In genomic region chr16:10441328-10441727, GRCm38 (mm10) we compare ENCODE assay signal across 20 mouse cellular contexts. TPM values are rescaled to one million over a fixed set of nuclear protein-coding genes. Genes with fewer than 3 reads are reported as not detected.
DNase-seq lines count a peak whose midpoint lies in the region; ATAC-seq and TF ChIP-seq lines count a peak whose summit lies in the region.
"Had no signal": no experiment of that assay in that cellular context is flagged by ENCODE, and none has a peak within 500 bp of the region (broad histone marks: within the 10 kb centered on the region; RNA-seq: fewer than 3 reads in every experiment).

No protein-coding gene starts in this region.

- TF ChIP-seq EP300 in CH12.LX (IDR thresholded peaks at IDR 0.05; ENCODE audit: low read length), result no peak

- no peaks in the 10 kb centered on the region for H3K9me3 ChIP-seq in forebrain, embryonic 11.5 days (ENCODE audit: control insufficient read depth, low read length)
- H3K9me3 ChIP-seq in forebrain, embryonic 10.5 days, result no peaks in the 10 kb centered on the region
- no peaks in the 10 kb centered on the region for H3K9me3 ChIP-seq in CH12.LX (replicated peaks; ENCODE audit: low read length)
- H3K9me3 ChIP-seq: embryonic facial prominence, embryonic 10.5 days; forebrain, embryonic 15.5 days; heart, embryonic 13.5 days; hindbrain, embryonic 12.5 days had no signal

- in situ Hi-C loops in CH12.LX (cut with MboI; ENCODE audit: low pct_ligation_motif_present, low pct_unique_long_range_greater_than_20kb, low sequenced_read_pairs), result no loop called here

- H3K9ac ChIP-seq in forebrain, embryonic 11.5 days (ENCODE audit: low read length), result no peak overlapping the region
- H3K9ac ChIP-seq in CH12.LX (ENCODE audit: insufficient read depth, low read depth), result no peak overlapping the region
- H3K9ac ChIP-seq: forebrain, embryonic 15.5 days; heart, embryonic 13.5 days; hindbrain, embryonic 12.5 days had no signal

- H3K79me2 ChIP-seq in CH12.LX (replicated peaks; ENCODE audit: control insufficient read depth, extremely low read depth, insufficient read depth, poor library complexity, severe bottlenecking), result no peaks in the 10 kb centered on the region

- H3K4me2 ChIP-seq in forebrain, embryonic 11.5 days (ENCODE audit: low read depth, low read length, severe bottlenecking), result no peak overlapping the region
- H3K4me2 ChIP-seq in CH12.LX (ENCODE audit: insufficient read depth, low read depth, poor library complexity, severe bottlenecking), result no peak overlapping the region
- H3K4me2 ChIP-seq: forebrain, embryonic 15.5 days; heart, embryonic 13.5 days; hindbrain, embryonic 12.5 days had no signal

- TF ChIP-seq POLR2A in CH12.LX (IDR thresholded peaks at IDR 0.05; ENCODE audit: low read depth, low read length), result no peak

- TF ChIP-seq CTCF in CH12.LX (conservative IDR thresholded peaks at IDR 0.05 in 1 of 2, IDR thresholded peaks at IDR 0.05 in 1 of 2; ENCODE audit: low read depth in 2 of 2, low read length in 2 of 2), result no peak

- H3K27ac ChIP-seq in forebrain, embryonic 11.5 days (ENCODE audit: low read depth, low read length), result no peak overlapping the region
- no peak overlapping the region for H3K27ac ChIP-seq in forebrain, embryonic 10.5 days
- H3K27ac ChIP-seq in CH12.LX (ENCODE audit: insufficient read depth, low read depth), result no peak overlapping the region
- H3K27ac ChIP-seq: embryonic facial prominence, embryonic 10.5 days; forebrain, embryonic 15.5 days; heart, embryonic 13.5 days; hindbrain, embryonic 12.5 days had no signal

- DNase-seq in forebrain, embryonic 11.5 days (ENCODE audit: low spot score), result peak; percentile 17
- DNase-seq in forebrain, embryonic 10.5 days (ENCODE audit: extremely low spot score, low spot score), result no peak
- DNase-seq in CH12.LX (ENCODE audit: extremely low read depth), result no peak
- DNase-seq in T-cell, adult 2 months (ENCODE audit: low spot score), result no peak
- no peak for DNase-seq in layer of hippocampus, adult 9-10 months (ENCODE audit: low spot score)
- DNase-seq: adrenal gland, adult 8-10 months; adrenal gland, postnatal 36 days; B cell, adult 2 months; cerebellum, adult 11-12 months; cerebellum, adult 9-11 months; cerebellum, postnatal 36 days; heart, postnatal 36 days had no signal

- 89% methylated on average over 6 of the region's 6 CpGs for WGBS in forebrain, embryonic 11.5 days
- 83% methylated on average over 6 of the region's 6 CpGs for WGBS in forebrain, embryonic 10.5 days

- no peak overlapping the region for H3K4me3 ChIP-seq in forebrain, embryonic 11.5 days (ENCODE audit: low read depth, low read length)
- no peak overlapping the region for H3K4me3 ChIP-seq in forebrain, embryonic 10.5 days
- H3K4me3 ChIP-seq in CH12.LX (replicated peaks in 1 of 3; ENCODE audit: low read depth in 2 of 3, low read length in 2 of 3, poor library complexity in 1 of 3), result no peak overlapping the region
- H3K4me3 ChIP-seq: embryonic facial prominence, embryonic 10.5 days; forebrain, embryonic 15.5 days; heart, embryonic 13.5 days; hindbrain, embryonic 12.5 days had no signal

- H3K36me3 ChIP-seq in forebrain, embryonic 11.5 days (ENCODE audit: control insufficient read depth, insufficient read depth, low read length), result no peaks in the 10 kb centered on the region
- H3K36me3 ChIP-seq in forebrain, embryonic 10.5 days (replicated peaks), result peaks cover 10% of the 10 kb centered on the region
- no peaks in the 10 kb centered on the region for H3K36me3 ChIP-seq in CH12.LX (replicated peaks in 1 of 2; ENCODE audit: control insufficient read depth in 1 of 2, insufficient read depth in 1 of 2, low read length in 1 of 2)
- H3K36me3 ChIP-seq: forebrain, embryonic 15.5 days; heart, embryonic 13.5 days; hindbrain, embryonic 12.5 days had no signal

- no peaks in the 10 kb centered on the region for H3K4me1 ChIP-seq in forebrain, embryonic 11.5 days (replicated peaks; ENCODE audit: control insufficient read depth, insufficient read depth, low read length)
- peaks cover 11% of the 10 kb centered on the region for H3K4me1 ChIP-seq in forebrain, embryonic 10.5 days
- H3K4me1 ChIP-seq in CH12.LX (ENCODE audit: control insufficient read depth in 1 of 2, insufficient read depth in 2 of 2), result peaks cover 3 to 21% of the 10 kb centered on the region in 2 experiments; a peak in 3 of 4 replicates

- TF ChIP-seq RAD21 in CH12.LX (IDR thresholded peaks at IDR 0.05; ENCODE audit: low read depth, low read length), result no peak

- dilution Hi-C loops in CH12.LX (cut with MboI; ENCODE audit: extremely low pct_ligation_motif_present, extremely low pct_unique_long_range_greater_than_20kb, low sequenced_read_pairs), result no loop called here

- ATAC-seq in forebrain, embryonic 11.5 days (replicated peaks; ENCODE audit: low FRiP score), result no peak
- ATAC-seq in common myeloid progenitor, adult 5-6 weeks (replicated peaks; ENCODE audit: low read depth, poor library complexity, severe bottlenecking), result peak; percentile 62
- ATAC-seq in megakaryocyte progenitor cell, adult 5-6 weeks (replicated peaks; ENCODE audit: poor library complexity), result peak; percentile 44
- ATAC-seq: forebrain, embryonic 15.5 days; hindbrain, embryonic 16.5 days had no signal

- no peaks in the 10 kb centered on the region for H3K27me3 ChIP-seq in forebrain, embryonic 11.5 days (ENCODE audit: control insufficient read depth, insufficient read depth, low read length)
- no peaks in the 10 kb centered on the region for H3K27me3 ChIP-seq in forebrain, embryonic 10.5 days (ENCODE audit: poor library complexity, severe bottlenecking)
- H3K27me3 ChIP-seq in CH12.LX (replicated peaks), result no peaks in the 10 kb centered on the region
- H3K27me3 ChIP-seq: forebrain, embryonic 15.5 days; heart, embryonic 13.5 days; hindbrain, embryonic 12.5 days had no signal

TF ChIP-seq in CH12.LX, 34 proteins besides CTCF, POLR2A, EP300 and RAD21:
- peak; percentile 78 for TF ChIP-seq MAFK (IDR thresholded peaks at IDR 0.05; ENCODE audit: insufficient replicate concordance, low read length)
- no peak for TF ChIP-seq CHD2 (IDR thresholded peaks at IDR 0.05; ENCODE audit: low read length)

RNA-seq across cellular contexts. Expression of gene Tvp23a, which starts 5.8 kb away (rescaled TPM):
- polyA plus RNA-seq in forebrain, embryonic 11.5 days (2014; fragmentation: Nextera tagmentation; extraction: Ambion mirVana), result 22.8 and 23.8 TPM in 2 replicates
- polyA plus RNA-seq in forebrain, embryonic 10.5 days (2016; fragmentation: Nextera tagmentation; extraction: Ambion mirVana), result 20.5 and 20.8 TPM in 2 replicates
- 0.63 and 0.68 TPM in 2 replicates for total RNA-seq in CH12.LX (2012; rRNA removed)
- total RNA-seq in CH12.LX (2014; rRNA removed), result 0.18 TPM in 1 of 2 replicates, not detected in the other
- polyA plus RNA-seq in CH12.LX (2012; ENCODE audit: insufficient read length, low read depth), result 1.7 and 1.8 TPM in 2 replicates
- total RNA-seq in common myeloid progenitor, adult 5-6 weeks (2017), result 0.05 TPM in 1 of 2 replicates, not detected in the other
- total RNA-seq in megakaryocyte progenitor cell, adult 5-6 weeks (2015), result not detected in 2 replicates
- total RNA-seq in megakaryocyte progenitor cell, adult 5-6 weeks (2017), result 0.03 TPM in 1 of 2 replicates, not detected in the other

RNA-seq across cellular contexts. Expression of gene Nubp1, which starts 29.6 kb away (rescaled TPM):
- polyA plus RNA-seq in forebrain, embryonic 11.5 days (2014; fragmentation: Nextera tagmentation; extraction: Ambion mirVana), result 69.1 and 71.3 TPM in 2 replicates
- polyA plus RNA-seq in forebrain, embryonic 10.5 days (2016; fragmentation: Nextera tagmentation; extraction: Ambion mirVana), result 80.9 and 81.3 TPM in 2 replicates
- total RNA-seq in CH12.LX (2012; rRNA removed), result 163 and 169 TPM in 2 replicates
- 152 TPM in 2 replicates for total RNA-seq in CH12.LX (2014; rRNA removed)
- 162 and 176 TPM in 2 replicates for polyA plus RNA-seq in CH12.LX (2012; ENCODE audit: insufficient read length, low read depth)
- 55.7 and 59.3 TPM in 2 replicates for total RNA-seq in common myeloid progenitor, adult 5-6 weeks (2017)
- total RNA-seq in megakaryocyte progenitor cell, adult 5-6 weeks (2015), result 35.9 and 40.7 TPM in 2 replicates
- total RNA-seq in megakaryocyte progenitor cell, adult 5-6 weeks (2017), result 41.5 and 48.7 TPM in 2 replicates

RNA-seq across cellular contexts. Expression of gene Ciita, which starts 38.5 kb away (rescaled TPM):
- 0.35 and 0.63 TPM in 2 replicates for polyA plus RNA-seq in forebrain, embryonic 11.5 days (2014; fragmentation: Nextera tagmentation; extraction: Ambion mirVana)
- polyA plus RNA-seq in forebrain, embryonic 10.5 days (2016; fragmentation: Nextera tagmentation; extraction: Ambion mirVana), result 0.10 TPM in 2 replicates
- total RNA-seq in CH12.LX (2012; rRNA removed) (32.7 and 39.8 TPM in 2 replicates), CH12.LX (2014; rRNA removed) (38.8 and 39.1 TPM in 2 replicates)
- 62.3 and 69.6 TPM in 2 replicates for polyA plus RNA-seq in CH12.LX (2012; ENCODE audit: insufficient read length, low read depth)
- 0.69 and 1.2 TPM in 2 replicates for total RNA-seq in common myeloid progenitor, adult 5-6 weeks (2017)
- total RNA-seq in megakaryocyte progenitor cell, adult 5-6 weeks (2015), result 0.20 and 0.54 TPM in 2 replicates
- 0.14 and 1.1 TPM in 2 replicates for total RNA-seq in megakaryocyte progenitor cell, adult 5-6 weeks (2017)

RNA-seq across cellular contexts. Expression of gene Tekt5, which starts 46.0 kb away (rescaled TPM):
- polyA plus RNA-seq in forebrain, embryonic 11.5 days (2014; fragmentation: Nextera tagmentation; extraction: Ambion mirVana), result 0.15 TPM in 1 of 2 replicates, not detected in the other
- polyA plus RNA-seq in forebrain, embryonic 10.5 days (2016; fragmentation: Nextera tagmentation; extraction: Ambion mirVana), result 0.10 TPM in 1 of 2 replicates, not detected in the other
- total RNA-seq in CH12.LX (2012; rRNA removed) (0.08 TPM in 1 of 2 replicates, not detected in the other), CH12.LX (2014; rRNA removed) (not detected in 2 replicates)
- 0.14 and 0.17 TPM in 2 replicates for polyA plus RNA-seq in CH12.LX (2012; ENCODE audit: insufficient read length, low read depth)
- not detected in 2 replicates for total RNA-seq in common myeloid progenitor, adult 5-6 weeks (2017)
- 0.10 TPM in 1 of 2 replicates, not detected in the other for total RNA-seq in megakaryocyte progenitor cell, adult 5-6 weeks (2015)
- 0.27 TPM in 1 of 2 replicates, not detected in the other for total RNA-seq in megakaryocyte progenitor cell, adult 5-6 weeks (2017)
- total RNA-seq: adrenal gland, adult 8-10 months; adrenal gland, postnatal 36 days; gastrocnemius, adult 8-10 months; heart, postnatal 36 days had no signal

Comparison
In these comparisons a context has a peak if more than half of its experiments do, and no peak if none do; other contexts are left out.
1. RNA of gene Ciita, which starts 38.5 kb away (total RNA-seq): 32.7 to 39.8 TPM in CH12.LX; 0.14 to 1.1 TPM in megakaryocyte progenitor cell, adult 5-6 weeks and 0.69 to 1.2 TPM in common myeloid progenitor, adult 5-6 weeks; every median in the first group is over 10 times any median in the second.